Mouse (Mus musculus) megakaryocyte, embryonic 14.5 days (primary cell): ENCODE data around the gene Gkn1. TPM values are rescaled to one million over a fixed set of nuclear protein-coding genes. Genes with fewer than 3 reads are reported as not detected.

Source experiments
- H3K27me3 ChIP-seq: replicated peaks from 2 replicates; pipeline ENCODE3; 2012; ENCODE audit warnings: inconsistent platforms
- H3K36me3 ChIP-seq: replicated peaks from 2 replicates; pipeline ENCODE3; 2012; ENCODE audit warnings: low read length, inconsistent platforms, mixed read lengths
- H3K4me1 ChIP-seq: 2 replicates; pipeline ENCODE4 v1.6.1; 2012; ENCODE audit warnings: inconsistent platforms
- H3K4me3 ChIP-seq: replicated peaks from 2 replicates; pipeline ENCODE3; 2012; ENCODE audit warnings: moderate library complexity, mild to moderate bottlenecking, inconsistent platforms
- H3K9me3 ChIP-seq: 2 replicates; pipeline ENCODE4 v1.6.1; 2012; ENCODE audit warnings: inconsistent platforms
- FLI1 ChIP-seq: IDR thresholded peaks from 2 replicates; pipeline ENCODE4 v1.6.1; 2012; ENCODE audit warnings: low read length, inconsistent platforms, mixed read lengths
- GATA1 ChIP-seq: IDR thresholded peaks from 3 replicates; pipeline ENCODE4 v1.6.1; 2012; ENCODE audit warnings: mixed read lengths, low read length, inconsistent platforms, borderline replicate concordance
- polyA plus RNA-seq: library from polyadenylated mRNA; stranded (reverse); fragments of >175 nt; gene quantifications from 2 replicates; pipeline ENCODE4 v1.2.3, GENCODE M21; 2012; ENCODE audit warnings: low replicate concordance; ENCODE audit not compliant: insufficient read depth

Gkn1 gene
- polyA plus RNA-seq, 1 experiment, result not detected

GRCm38 (mm10) chr6:87383926-87384691 is 33.4 kb upstream of the Gkn1 start:
- TF ChIP-seq FLI1, result no peak
- no peak for TF ChIP-seq GATA1
- H3K36me3 ChIP-seq, result no peaks in the 10 kb centered on the region
- H3K9me3 ChIP-seq, result no peaks in the 10 kb centered on the region
- peaks cover 9% of the 10 kb centered on the region; the same call in 1 of the 2 replicates for H3K4me1 ChIP-seq
- H3K27me3 ChIP-seq, result peaks cover 59% of the 10 kb centered on the region
- H3K4me3 ChIP-seq, result peak overlapping the region; percentile 7

DNA sequence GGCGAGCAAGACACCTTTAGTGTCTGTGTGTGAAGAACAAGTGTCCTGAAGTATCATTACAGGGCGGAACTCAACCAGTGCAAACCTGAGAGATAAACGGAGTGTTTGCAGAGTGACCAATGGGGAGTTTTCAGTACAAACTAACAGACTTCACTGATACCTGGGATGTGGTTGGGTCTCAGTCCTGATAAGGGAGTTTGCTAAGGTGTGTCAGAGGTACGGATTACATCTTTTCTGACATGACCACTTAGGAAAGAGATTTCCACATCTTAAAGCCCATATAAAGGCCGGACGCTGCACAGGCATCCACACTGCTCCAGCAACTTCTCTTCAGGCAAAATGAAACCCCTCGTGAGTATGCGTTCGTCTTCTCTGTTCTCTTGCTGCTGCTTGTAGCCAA is 22.3 kb upstream of the Gkn1 start, which contains the start of gene Gkn2:
Gkn2 (plus strand) TSS at position 301 of the 400 bp plus-strand sequence.
- no peak within 1 kb of the TSS for H3K4me3 ChIP-seq
- TF ChIP-seq GATA1, result no peak
- no peak for TF ChIP-seq FLI1
- no peaks in the 10 kb centered on the region; the same call in 1 of the 2 replicates for H3K4me1 ChIP-seq
- no peaks in the 10 kb centered on the region for H3K9me3 ChIP-seq
- no peaks in the 10 kb centered on the region for H3K36me3 ChIP-seq
- peaks cover 44% of the 10 kb centered on the region for H3K27me3 ChIP-seq

- H3K36me3 ChIP-seq, result no peaks in the 10 kb centered on the region
- TF ChIP-seq GATA1 (no peak), FLI1 (no peak)
- no peaks in the 10 kb centered on the region; the same call in 1 of the 2 replicates for H3K4me1 ChIP-seq
- peaks cover 38% of the 10 kb centered on the region for H3K27me3 ChIP-seq
- no peak overlapping the region for H3K4me3 ChIP-seq
- no peaks in the 10 kb centered on the region for H3K9me3 ChIP-seq
These were observed 18.5 kb upstream of the Gkn1 start for GRCm38 (mm10) chr6:87369223-87369622.

- Histone ChIP-seq H3K4me3 (no peak overlapping the region), H3K36me3 (no peaks in the 10 kb centered on the region), H3K27me3 (peaks cover 29% of the 10 kb centered on the region), H3K9me3 (no peaks in the 10 kb centered on the region), H3K4me1 (no peaks in the 10 kb centered on the region)
- TF ChIP-seq FLI1 (no peak), GATA1 (no peak)
These were observed 3.7 kb upstream of the Gkn1 start for GRCm38 (mm10) chr6:87354441-87354840.

DNA sequence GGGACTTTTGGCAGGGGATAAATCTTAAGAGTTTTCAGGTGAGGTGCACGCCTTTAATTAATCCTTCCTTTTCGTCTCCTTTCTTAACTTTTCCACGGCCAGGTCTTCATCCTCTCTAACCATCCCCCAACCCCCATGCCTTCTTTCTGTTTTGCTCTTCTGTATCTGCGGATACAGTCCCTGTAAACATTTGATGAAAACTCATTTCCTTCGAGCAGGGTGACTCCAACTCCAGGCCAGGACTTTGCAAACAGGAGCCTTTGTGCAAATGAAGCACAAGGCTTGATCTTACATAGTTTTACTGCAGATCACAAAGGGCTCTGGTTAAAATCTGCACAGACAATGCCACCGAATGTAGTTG is 14.8 kb downstream of the Gkn1 start:
- no peaks in the 10 kb centered on the region for H3K36me3 ChIP-seq
- TF ChIP-seq GATA1 (no peak), FLI1 (no peak)
- peaks cover 9% of the 10 kb centered on the region for H3K4me1 ChIP-seq
- peaks cover 73% of the 10 kb centered on the region for H3K27me3 ChIP-seq
- H3K4me3 ChIP-seq, result no peak overlapping the region
- H3K9me3 ChIP-seq, result no peaks in the 10 kb centered on the region

- Histone ChIP-seq H3K4me3 (peak within 1 kb of the TSS; percentile 89), H3K4me1 (peaks cover 9% of the 10 kb centered on the region), H3K9me3 (no peaks in the 10 kb centered on the region), H3K36me3 (no peaks in the 10 kb centered on the region), H3K27me3 (peaks cover 77% of the 10 kb centered on the region)
- no peak for TF ChIP-seq GATA1
- TF ChIP-seq FLI1, result no peak
These were observed 15.4 kb downstream of the Gkn1 start, which contains the start of gene Antxr1 for GRCm38 (mm10) chr6:87335091-87335934. Antxr1 (minus strand) TSS chr6:87335821.

DNA sequence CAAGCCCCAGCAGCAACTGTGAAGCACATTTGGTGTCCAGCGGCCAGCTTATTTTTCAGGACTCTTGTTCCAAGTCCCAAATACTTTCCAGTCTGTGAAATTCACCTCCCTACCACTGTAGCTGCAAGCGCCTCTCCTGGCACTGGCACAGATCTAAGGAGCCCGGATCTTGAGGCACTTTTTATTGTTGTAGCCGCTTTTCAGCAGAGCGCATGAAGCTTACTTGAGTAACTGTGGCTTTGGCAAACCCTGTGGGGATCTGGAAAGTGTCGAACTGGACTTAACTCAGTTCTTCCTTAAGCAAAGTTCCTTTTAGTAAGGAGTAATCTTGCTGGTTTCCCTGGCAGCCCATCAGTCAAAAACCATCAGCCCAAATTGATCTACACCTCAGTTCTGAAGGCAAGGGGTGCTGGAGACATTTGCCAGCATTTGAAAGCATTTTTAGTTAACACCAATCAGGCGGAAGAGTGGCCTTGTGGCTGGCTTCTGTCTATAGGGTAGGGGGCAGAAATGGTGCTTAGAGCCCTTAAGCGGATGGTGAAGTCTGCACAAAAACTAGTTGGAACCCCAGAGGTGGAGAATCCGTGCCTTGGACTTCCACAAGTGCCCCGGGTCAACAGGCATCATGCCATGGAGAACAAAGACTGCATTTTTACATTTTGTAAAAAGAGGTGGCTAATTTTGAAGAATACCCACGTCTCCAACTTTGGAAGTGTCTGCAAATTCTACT is 16.2 kb downstream of the Gkn1 start:
- H3K9me3 ChIP-seq, result no peaks in the 10 kb centered on the region
- H3K27me3 ChIP-seq, result peaks cover 82% of the 10 kb centered on the region
- TF ChIP-seq GATA1 (no peak), FLI1 (no peak)
- no peak overlapping the region for H3K4me3 ChIP-seq
- peaks cover 9% of the 10 kb centered on the region for H3K4me1 ChIP-seq
- no peaks in the 10 kb centered on the region for H3K36me3 ChIP-seq

GRCm38 (mm10) chr6:87332380-87332779 is 18.4 kb downstream of the Gkn1 start:
- Histone ChIP-seq H3K27me3 (peaks cover 78% of the 10 kb centered on the region), H3K36me3 (no peaks in the 10 kb centered on the region), H3K4me1 (peaks cover 9% of the 10 kb centered on the region), H3K4me3 (no peak overlapping the region), H3K9me3 (no peaks in the 10 kb centered on the region; the same call in 1 of the 2 replicates)
- no peak for TF ChIP-seq FLI1

- peaks cover 63% of the 10 kb centered on the region for H3K27me3 ChIP-seq
- H3K4me1 ChIP-seq, result no peaks in the 10 kb centered on the region
- H3K36me3 ChIP-seq, result no peaks in the 10 kb centered on the region
- no peaks in the 10 kb centered on the region; the same call in 1 of the 2 replicates for H3K9me3 ChIP-seq
- no peak overlapping the region for H3K4me3 ChIP-seq
- no peak for TF ChIP-seq FLI1
- no peak for TF ChIP-seq GATA1
These were observed 22.2 kb downstream of the Gkn1 start for GRCm38 (mm10) chr6:87328265-87329173.
